In the genomic region with DNA sequence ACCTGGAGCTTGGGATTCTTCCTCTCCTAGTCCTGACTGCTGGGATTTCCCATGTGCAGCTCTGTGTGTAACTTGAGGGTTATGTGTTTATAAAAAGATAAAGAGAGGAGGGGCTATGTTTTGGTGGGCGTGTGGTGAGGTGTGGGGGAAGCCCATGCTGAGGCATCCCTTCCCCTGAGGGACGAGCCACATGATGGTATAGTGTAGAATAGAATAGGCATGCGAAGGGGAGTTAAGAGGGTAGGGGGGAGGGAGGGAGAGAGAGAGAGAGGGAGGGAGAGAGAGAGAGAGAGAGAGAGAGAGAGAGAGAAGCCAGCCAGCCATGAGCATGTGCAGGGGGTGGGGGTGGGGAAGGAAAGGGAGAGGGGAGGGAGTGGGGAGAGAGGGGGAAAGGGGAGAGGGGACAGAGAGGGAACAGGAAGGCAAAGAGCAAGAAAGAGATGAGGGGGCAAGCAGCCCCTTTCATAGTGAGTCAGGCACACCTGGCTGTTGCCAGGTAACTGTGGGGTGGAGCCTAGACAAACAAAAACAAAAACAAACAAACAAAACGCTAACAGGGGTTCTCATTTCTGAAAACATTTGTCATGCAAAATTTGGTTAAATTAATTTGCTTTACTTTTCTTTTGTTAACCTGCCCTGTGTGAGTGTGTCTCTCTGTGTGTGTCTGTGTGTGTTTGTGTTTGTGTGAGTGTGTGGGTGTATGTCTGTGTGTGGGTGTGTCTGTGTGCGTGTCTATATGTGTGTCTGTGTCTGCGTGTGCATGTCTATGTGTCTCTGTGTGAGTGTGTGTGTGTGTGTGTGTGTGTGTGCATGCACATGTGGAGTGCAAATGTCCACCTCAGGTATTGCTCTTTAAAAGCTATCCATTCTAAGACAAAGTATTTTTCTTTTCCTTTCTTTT, we compare ENCODE assay signal across 17 mouse cellular contexts. TPM values are rescaled to one million over a fixed set of nuclear protein-coding genes. Genes with fewer than 3 reads are reported as not detected.
DNase-seq lines count a peak whose midpoint lies in the region; ATAC-seq lines count a peak whose summit lies in the region.
"Had no signal": no experiment of that assay in that cellular context is flagged by ENCODE, and none has a peak within 500 bp of the region (broad histone marks: within the 10 kb centered on the region; RNA-seq: fewer than 3 reads in every experiment).

No protein-coding gene starts in this region.

- H3K4me1 ChIP-seq in lung, embryonic 16.5 days (replicated peaks; ENCODE audit: control insufficient read depth, insufficient read depth, low read length) = no peaks in the 10 kb centered on the region
- H3K4me1 ChIP-seq in embryonic facial prominence, embryonic 14.5 days (ENCODE audit: control insufficient read depth, insufficient read depth, low read length) = peaks cover 9% of the 10 kb centered on the region; the same call in 1 of the 2 replicates
- H3K4me1 ChIP-seq in forebrain, embryonic 15.5 days = no peaks in the 10 kb centered on the region
- H3K4me1 ChIP-seq in midbrain, embryonic 14.5 days (ENCODE audit: control insufficient read depth, insufficient read depth, low read length) = no peaks in the 10 kb centered on the region

- H3K4me2 ChIP-seq in lung, embryonic 16.5 days (ENCODE audit: low read depth, low read length) = no peak overlapping the region
- H3K4me2 ChIP-seq in embryonic facial prominence, embryonic 14.5 days (ENCODE audit: low read depth, low read length) = no peak overlapping the region
- no peak overlapping the region for H3K4me2 ChIP-seq in forebrain, embryonic 15.5 days (replicated peaks)
- no peak overlapping the region for H3K4me2 ChIP-seq in midbrain, embryonic 14.5 days (ENCODE audit: low read length)
- H3K4me2 ChIP-seq: embryonic facial prominence, embryonic 15.5 days; liver, embryonic 11.5 days had no signal

- DNase-seq in lung, postnatal 4 days = no peak
- DNase-seq in embryonic facial prominence, embryonic 14.5 days (ENCODE audit: low spot score) = no peak
- no peak for DNase-seq in midbrain, embryonic 14.5 days
- no peak for DNase-seq in right cerebral cortex, adult 2 months (ENCODE audit: low spot score in 2 of 2)
- DNase-seq in cerebellum, adult 9-11 months = no peak
- DNase-seq: adrenal gland, adult 2 months; cerebellum, adult 11-12 months; gastrocnemius, postnatal 14 days; heart, postnatal 10 days; kidney, postnatal 4 days; right cerebral cortex, adult 18-20 months had no signal

- no peaks in the 10 kb centered on the region for H3K27me3 ChIP-seq in lung, embryonic 16.5 days (ENCODE audit: control insufficient read depth, insufficient read depth, low read depth, low read length)
- H3K27me3 ChIP-seq in embryonic facial prominence, embryonic 14.5 days (replicated peaks; ENCODE audit: control insufficient read depth, insufficient read depth, low read length) = no peaks in the 10 kb centered on the region
- no peaks in the 10 kb centered on the region for H3K27me3 ChIP-seq in forebrain, embryonic 15.5 days
- no peaks in the 10 kb centered on the region for H3K27me3 ChIP-seq in midbrain, embryonic 14.5 days (ENCODE audit: control insufficient read depth, insufficient read depth, low read length)
- H3K27me3 ChIP-seq: embryonic facial prominence, embryonic 15.5 days had no signal

- no peak overlapping the region for H3K4me3 ChIP-seq in lung, embryonic 16.5 days (ENCODE audit: low read length)
- H3K4me3 ChIP-seq in embryonic facial prominence, embryonic 14.5 days (ENCODE audit: low read depth, low read length) = no peak overlapping the region
- no peak overlapping the region for H3K4me3 ChIP-seq in forebrain, embryonic 15.5 days
- H3K4me3 ChIP-seq in midbrain, embryonic 14.5 days (replicated peaks; ENCODE audit: low read depth, low read length) = no peak overlapping the region
- H3K4me3 ChIP-seq: embryonic facial prominence, embryonic 15.5 days had no signal

- no peaks in the 10 kb centered on the region for H3K36me3 ChIP-seq in lung, embryonic 16.5 days (ENCODE audit: control insufficient read depth, insufficient read depth, low read length)
- H3K36me3 ChIP-seq in embryonic facial prominence, embryonic 14.5 days (ENCODE audit: control insufficient read depth, insufficient read depth, low read length) = no peaks in the 10 kb centered on the region
- no peaks in the 10 kb centered on the region for H3K36me3 ChIP-seq in forebrain, embryonic 15.5 days
- no peaks in the 10 kb centered on the region for H3K36me3 ChIP-seq in midbrain, embryonic 14.5 days (ENCODE audit: control insufficient read depth, insufficient read depth, low read length)
- H3K36me3 ChIP-seq: embryonic facial prominence, embryonic 15.5 days had no signal

- peak; percentile 47; the same call in 1 of the 2 replicates for ATAC-seq in lung, embryonic 16.5 days (ENCODE audit: low read depth)
- peak; percentile 21; the same call in 1 of the 2 replicates for ATAC-seq in embryonic facial prominence, embryonic 14.5 days (ENCODE audit: low read depth)
- ATAC-seq in forebrain, embryonic 15.5 days (replicated peaks) = peak; percentile 68
- ATAC-seq in midbrain, embryonic 14.5 days (ENCODE audit: low FRiP score, low TSS enrichment) = peak; percentile 39
- ATAC-seq: intestine, embryonic 16.5 days; lung, postnatal 0 days had no signal

- no peak overlapping the region for H3K9ac ChIP-seq in lung, embryonic 16.5 days (ENCODE audit: low read length)
- H3K9ac ChIP-seq in embryonic facial prominence, embryonic 14.5 days (ENCODE audit: low read depth, low read length) = no peak overlapping the region
- no peak overlapping the region for H3K9ac ChIP-seq in forebrain, embryonic 15.5 days (replicated peaks)
- H3K9ac ChIP-seq in midbrain, embryonic 14.5 days (replicated peaks; ENCODE audit: low read length) = no peak overlapping the region
- H3K9ac ChIP-seq: embryonic facial prominence, embryonic 15.5 days had no signal

- 39% methylated on average over 6 of the region's 6 CpGs for WGBS in lung, embryonic 16.5 days
- 35% methylated on average over 6 of the region's 6 CpGs for WGBS in embryonic facial prominence, embryonic 14.5 days
- 43% methylated on average over 6 of the region's 6 CpGs for WGBS in forebrain, embryonic 15.5 days
- WGBS in midbrain, embryonic 14.5 days = 38% methylated on average over 6 of the region's 6 CpGs

- no peaks in the 10 kb centered on the region for H3K9me3 ChIP-seq in lung, embryonic 16.5 days (ENCODE audit: control insufficient read depth, low read length)
- no peaks in the 10 kb centered on the region for H3K9me3 ChIP-seq in embryonic facial prominence, embryonic 14.5 days (ENCODE audit: control insufficient read depth, low read length)
- H3K9me3 ChIP-seq in forebrain, embryonic 15.5 days = no peaks in the 10 kb centered on the region
- H3K9me3 ChIP-seq in midbrain, embryonic 14.5 days (ENCODE audit: control insufficient read depth, low read length) = no peaks in the 10 kb centered on the region
- H3K9me3 ChIP-seq: embryonic facial prominence, embryonic 15.5 days had no signal

- H3K27ac ChIP-seq in lung, embryonic 16.5 days (ENCODE audit: low read length) = no peak overlapping the region
- no peak overlapping the region for H3K27ac ChIP-seq in embryonic facial prominence, embryonic 14.5 days (replicated peaks; ENCODE audit: low read depth, low read length)
- no peak overlapping the region for H3K27ac ChIP-seq in forebrain, embryonic 15.5 days (replicated peaks)
- no peak overlapping the region for H3K27ac ChIP-seq in midbrain, embryonic 14.5 days (replicated peaks; ENCODE audit: low read depth, low read length)
- H3K27ac ChIP-seq: embryonic facial prominence, embryonic 15.5 days had no signal

RNA-seq across cellular contexts. Expression of gene Slc2a12, which starts 11.2 kb away (rescaled TPM):
- 1.5 and 2.0 TPM in 2 replicates for polyA plus RNA-seq in lung, embryonic 16.5 days (2015; fragmentation: Nextera tagmentation; extraction: Ambion mirVana)
- 5.2 and 5.7 TPM in 2 replicates for polyA plus RNA-seq in embryonic facial prominence, embryonic 14.5 days (2014; fragmentation: Nextera tagmentation; extraction: Ambion mirVana)
- polyA plus RNA-seq in forebrain, embryonic 15.5 days (2015; fragmentation: Nextera tagmentation; extraction: Ambion mirVana) = 2.8 and 4.0 TPM in 2 replicates
- polyA plus RNA-seq in midbrain, embryonic 14.5 days (2014; fragmentation: Nextera tagmentation; extraction: Ambion mirVana) = 1.2 and 4.6 TPM in 2 replicates
